Mouse (Mus musculus) megakaryocyte progenitor cell, adult 5-6 weeks (primary cell): ENCODE measurements at regions not wholly inside any gene's neighbourhood (a gene's known extent, or its start where the extent isn't known, plus 50 kb on each side); places are given as distances from the start of the nearest gene placed in this dataset.

Experiments
- ATAC-seq: replicated peaks from 2 replicates; pipeline ENCODE4 v1.8.0; 2016; ENCODE audit warnings: mild to moderate bottlenecking, moderate TSS enrichment, inconsistent platforms; ENCODE audit not compliant: poor library complexity

- ATAC-seq, result no peak
Measured at GRCm38 (mm10) chr8:126783703-126784440, 161.8 kb downstream of the Tomm20 start.

DNA sequence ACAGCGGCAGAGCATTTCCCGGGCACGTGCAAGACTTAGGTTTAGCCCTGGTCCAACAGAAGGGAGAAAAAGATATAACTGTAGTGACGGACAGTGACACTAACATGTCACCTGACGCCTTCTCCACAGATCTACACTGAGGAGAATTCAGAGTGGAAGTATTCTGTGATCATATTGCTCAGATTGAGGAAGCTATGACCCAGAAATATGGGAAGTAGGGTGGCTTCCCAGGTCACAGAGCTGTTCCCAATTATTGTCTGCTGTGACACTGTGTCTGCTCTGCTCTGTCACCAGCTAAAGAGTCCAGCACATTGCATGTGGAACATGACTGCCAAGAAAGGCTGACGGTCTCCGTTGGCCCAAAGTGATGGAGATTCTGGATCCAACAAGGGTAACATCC, 167.0 kb downstream of the Tomm20 start:
- peak; percentile 16 for ATAC-seq

DNA sequence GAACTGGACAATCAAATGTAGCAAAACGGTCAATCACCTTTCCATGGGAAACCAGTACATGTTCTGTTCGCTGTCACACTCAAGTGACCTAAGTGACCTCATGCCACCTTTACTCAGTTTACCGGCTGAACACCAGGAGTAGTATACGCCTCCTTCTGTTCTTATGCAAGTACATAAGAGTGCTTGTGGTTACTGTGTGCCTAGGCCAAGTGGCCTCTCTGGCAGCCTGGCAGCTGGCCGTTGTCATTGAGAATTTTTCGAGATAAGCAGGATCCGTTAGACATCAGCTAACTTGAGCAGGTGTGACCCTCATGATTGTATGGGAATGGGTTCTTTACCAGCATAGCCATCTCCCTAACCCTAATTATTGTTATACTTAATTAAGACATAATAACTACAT, 167.5 kb downstream of the Tomm20 start:
- ATAC-seq, result no peak

DNA sequence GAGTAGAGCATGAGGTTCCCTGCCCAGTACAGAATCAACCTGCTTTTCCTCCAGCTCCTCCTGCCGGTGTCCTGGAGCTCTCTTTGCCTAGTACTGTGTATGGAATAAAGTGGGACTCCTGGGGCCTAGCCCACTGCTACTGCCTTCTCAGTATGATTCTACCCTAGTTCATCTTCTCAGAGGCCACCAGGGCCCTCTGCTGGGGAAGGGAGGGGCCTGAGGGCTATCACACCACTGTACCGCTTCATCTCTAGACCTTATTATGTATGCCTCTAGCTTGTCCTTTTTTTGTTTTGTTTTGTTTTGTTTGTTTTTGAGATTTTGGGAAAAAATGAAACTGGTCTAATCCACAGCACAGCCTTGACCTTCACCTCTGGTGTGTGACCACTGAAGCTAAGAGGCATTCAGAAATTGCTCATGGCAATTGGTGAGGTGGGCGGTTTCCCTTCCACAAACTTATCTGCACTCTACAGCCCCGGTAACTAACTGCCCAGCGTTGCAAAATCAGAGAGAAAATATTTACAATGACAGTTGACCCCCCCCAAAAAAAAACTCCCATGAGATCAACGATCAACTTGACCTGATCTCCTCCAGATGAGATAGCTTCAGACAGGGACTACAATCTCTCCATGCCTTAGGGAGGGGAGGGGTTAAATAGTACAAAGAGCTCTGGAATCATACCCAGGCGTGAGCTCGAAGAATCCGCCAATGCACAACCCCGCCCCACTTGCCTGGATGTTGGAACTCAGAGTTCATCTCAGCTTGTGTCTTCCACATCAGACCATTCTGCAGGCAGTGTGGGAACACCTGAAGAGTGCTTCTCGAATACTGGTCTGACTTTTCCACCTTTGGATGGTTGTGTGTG, 168.8 kb downstream of the Tomm20 start:
- peak; percentile 82 for ATAC-seq

- no peak for ATAC-seq
Measured at GRCm38 (mm10) chr8:126775334-126775733, 170.3 kb downstream of the Tomm20 start.

- ATAC-seq, result no peak
Measured at GRCm38 (mm10) chr8:126774816-126775215, 170.8 kb downstream of the Tomm20 start.

DNA sequence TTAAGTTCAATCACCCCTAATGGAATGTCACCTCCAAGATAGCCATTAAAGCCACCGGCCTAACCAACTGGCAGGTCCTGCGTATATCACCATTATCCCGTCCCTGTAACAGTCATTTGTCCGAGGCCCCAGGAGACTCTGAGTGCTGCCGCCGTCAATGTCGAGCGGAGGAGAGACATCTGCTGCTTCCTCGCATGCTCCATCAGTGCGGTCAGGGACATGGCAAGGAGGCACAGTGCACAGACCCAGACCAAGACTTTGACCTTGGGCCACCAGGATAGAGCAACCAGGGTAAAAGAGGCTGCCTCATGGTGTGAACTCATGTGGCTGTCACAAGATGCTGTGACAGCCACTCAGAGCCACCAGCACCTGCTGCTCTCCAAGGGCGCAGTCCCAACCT, 172.9 kb downstream of the Tomm20 start:
- ATAC-seq, result no peak

GRCm38 (mm10) chr8:126772194-126772593, 173.4 kb downstream of the Tomm20 start:
- ATAC-seq, result no peak

- 0 out of 2 replicates have a peak, but pooled peaks have one; percentile 29 for ATAC-seq
Measured at GRCm38 (mm10) chr8:126770374-126770773, 175.3 kb downstream of the Tomm20 start.

DNA sequence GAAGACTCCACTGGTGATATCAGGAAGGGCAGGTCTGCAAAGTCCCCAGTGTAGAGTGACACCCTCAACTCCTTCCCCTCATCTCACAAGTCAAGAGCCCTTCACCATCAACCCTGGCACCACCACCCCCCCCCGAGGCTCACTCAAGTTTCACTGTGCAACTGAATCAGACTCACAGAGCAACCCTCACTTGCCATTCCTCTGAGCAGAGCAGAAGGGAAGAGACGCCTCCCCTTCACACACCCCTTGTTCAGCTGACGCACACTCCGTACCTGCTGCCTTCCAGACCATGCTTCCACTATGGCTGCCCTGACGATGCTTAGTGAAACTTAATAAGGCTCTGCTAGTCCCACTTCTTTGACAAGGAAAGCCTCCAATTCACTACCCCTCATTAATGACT, 174.4 kb upstream of the Irf2bp2 start:
- ATAC-seq, result no peak

DNA sequence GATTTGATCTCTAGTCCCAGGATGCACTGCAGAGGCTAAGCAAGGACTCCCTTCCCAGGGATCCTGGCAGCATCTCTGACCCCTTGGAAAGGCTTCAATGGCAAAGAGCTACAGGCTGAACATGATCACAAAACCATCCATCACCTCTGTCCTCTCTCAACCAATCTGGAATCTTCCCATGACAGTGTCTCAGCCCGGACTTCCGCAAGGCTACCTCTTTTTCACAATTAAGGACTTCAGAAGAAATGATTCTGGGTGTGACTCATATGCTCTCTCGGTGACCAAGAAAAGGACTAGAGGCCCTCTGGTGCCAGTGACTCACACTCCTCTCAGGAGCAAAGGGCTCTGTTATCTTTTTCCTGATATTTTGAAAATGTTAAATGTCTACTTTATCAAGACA, 173.6 kb upstream of the Irf2bp2 start:
- ATAC-seq, result no peak

DNA sequence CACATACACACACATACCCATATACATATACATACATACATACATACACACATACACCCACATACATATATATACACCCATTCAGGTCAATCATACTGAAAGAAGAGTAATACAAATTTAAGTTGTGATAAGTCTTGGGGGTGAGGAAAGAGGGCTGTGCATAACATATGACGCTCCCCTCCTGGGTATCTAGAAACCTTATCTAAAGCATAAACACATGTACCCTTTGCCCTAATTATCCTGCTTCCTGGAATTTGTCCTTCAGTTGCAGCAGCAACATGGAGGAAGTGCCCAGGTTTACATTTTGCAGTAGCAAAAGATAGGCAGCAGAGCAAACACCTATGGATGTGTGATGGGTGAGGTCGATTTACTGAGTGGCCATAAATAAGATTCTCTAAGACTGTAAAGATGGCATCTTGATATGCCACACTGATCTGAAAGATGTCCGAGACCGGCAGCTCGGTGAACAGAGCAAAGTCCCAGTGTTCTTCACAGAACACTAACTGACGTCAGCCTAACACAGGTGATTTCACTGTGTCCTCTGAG, 172.0 kb upstream of the Irf2bp2 start:
- no peak for ATAC-seq

GRCm38 (mm10) chr8:126763600-126763999, 169.8 kb upstream of the Irf2bp2 start:
- ATAC-seq, result peak; percentile 85

GRCm38 (mm10) chr8:126759711-126760110, 165.9 kb upstream of the Irf2bp2 start:
- ATAC-seq, result no peak

GRCm38 (mm10) chr8:126758951-126759350, 165.2 kb upstream of the Irf2bp2 start:
- ATAC-seq, result no peak

- ATAC-seq, result peak; percentile 87
Measured at GRCm38 (mm10) chr8:126757951-126758757, 164.4 kb upstream of the Irf2bp2 start.

DNA sequence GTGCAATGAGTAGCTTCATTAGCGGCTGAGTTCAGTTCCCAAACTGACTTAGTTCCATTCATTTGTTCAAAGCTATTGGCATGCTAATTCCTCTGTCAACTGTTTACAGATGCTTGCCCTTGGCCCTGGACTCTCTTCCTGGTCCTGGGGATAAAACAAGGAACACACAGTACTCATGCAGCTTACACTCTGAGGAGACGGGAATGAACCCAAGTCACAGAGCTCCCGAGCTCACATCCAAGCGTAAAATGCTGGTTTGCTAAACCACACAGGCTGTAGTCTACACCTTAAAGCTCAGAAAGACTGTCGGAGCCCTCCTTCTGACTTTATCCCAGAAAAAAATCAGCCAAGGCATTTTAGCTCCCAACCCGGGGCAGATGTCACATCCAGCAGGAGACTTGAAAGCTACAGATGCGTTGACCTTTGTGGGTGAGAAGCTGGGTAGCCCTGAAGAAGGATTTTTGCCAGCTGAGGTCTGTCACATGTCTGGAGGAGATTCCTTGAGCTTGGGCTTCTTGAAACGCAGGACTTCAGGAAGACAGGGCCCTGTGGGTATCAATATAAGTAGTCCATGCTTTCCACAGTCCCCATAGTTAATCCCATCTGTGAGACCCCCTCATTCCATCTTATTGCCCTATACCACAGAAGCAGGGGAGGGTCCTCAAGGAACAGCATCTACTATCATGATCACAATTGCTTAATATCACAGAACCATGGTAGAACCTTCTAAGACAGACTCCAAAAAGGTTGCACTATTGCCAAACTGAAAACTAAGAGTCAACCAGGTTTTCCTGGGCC, 162.7 kb upstream of the Irf2bp2 start:
- no peak for ATAC-seq

- peak; percentile 67 for ATAC-seq
Measured at GRCm38 (mm10) chr8:126755669-126756068, 161.9 kb upstream of the Irf2bp2 start.

- no peak for ATAC-seq
Measured at GRCm38 (mm10) chr8:126754361-126754809, 160.6 kb upstream of the Irf2bp2 start.
